Comparison of ENCODE assay signal across 16 mouse cellular contexts in genomic region chr14:77257461-77257860, GRCm38 (mm10).
A peak's percentile ranks its signal among the peaks of the same experiment; 100 is the strongest.
DNase-seq lines count a peak whose midpoint lies in the region; TF ChIP-seq lines count a peak whose summit lies in the region.
"Had no signal": no experiment of that assay in that cellular context is flagged by ENCODE, and none has a peak within 500 bp of the region (broad histone marks: within the 10 kb centered on the region; RNA-seq: fewer than 3 reads in every experiment).

No protein-coding gene starts in this region.

- no peak for TF ChIP-seq POLR2A in brain, embryonic 14.5 days (IDR thresholded peaks at IDR 0.05; ENCODE audit: borderline replicate concordance, extremely low read depth, insufficient read depth, insufficient read length, poor library complexity, severe bottlenecking)

- peak; percentile 4 for DNase-seq in adrenal gland, adult 2 months
- no peak for DNase-seq in adrenal gland, postnatal 25 days
- peak; percentile 28 to 41 for DNase-seq in cerebellum, postnatal 25 days
- DNase-seq in cerebellum, adult 11-12 months = no peak
- peak; percentile 42 to 47 for DNase-seq in heart, adult 18-20 months
- no peak for DNase-seq in heart, postnatal 14 days
- DNase-seq in brain, embryonic 14.5 days (ENCODE audit: low read depth) = peak; percentile 32
- no peak for DNase-seq in left cerebral cortex, adult 11 months (ENCODE audit: low spot score)
- DNase-seq: embryo, embryonic 11 days; heart, adult 2 months; heart, postnatal 10 days; kidney, adult 9 months; kidney, postnatal 25 days; lung, adult 2 months; lung, postnatal 36 days; thymus, postnatal 36 days had no signal

- no peak for TF ChIP-seq CTCF in brain, embryonic 14.5 days (IDR thresholded peaks at IDR 0.05; ENCODE audit: borderline replicate concordance, extremely low read depth, insufficient read depth, insufficient read length)

- intact Hi-C loops in heart, postnatal 14 days (cut with DNase I) = no loop called here

Comparison
In these comparisons a context has a peak if more than half of its experiments do, and no peak if none do; other contexts are left out.
1. DNase-seq: peak in adrenal gland, adult 2 months (single experiment), cerebellum, postnatal 25 days (2 of 2), heart, adult 18-20 months (2 of 2) and brain, embryonic 14.5 days (single experiment); none in adrenal gland, postnatal 25 days (single experiment), cerebellum, adult 11-12 months (single experiment), heart, postnatal 14 days (0 of 2) and left cerebral cortex, adult 11 months (single experiment).